Mouse (Mus musculus): ENCODE data around the gene Tbx22. TPM values are rescaled to one million over a fixed set of nuclear protein-coding genes. Genes with fewer than 3 reads are reported as not detected.

Gene Tbx22
- not detected for total RNA-seq (2021)
- not detected in 2 replicates for polyA plus RNA-seq (2012; rRNA removed)
- long read RNA-seq = 0 reads

GRCm38 (mm10) chrX:107667664-107668063, at the start of gene Tbx22:
Gene Tbx22, plus strand, starts transcription at chrX:107667964.
- DNase-seq = no peak

GRCm38 (mm10) chrX:107668677-107669076, 913 bp downstream of the Tbx22 start:
- DNase-seq = no peak

DNA sequence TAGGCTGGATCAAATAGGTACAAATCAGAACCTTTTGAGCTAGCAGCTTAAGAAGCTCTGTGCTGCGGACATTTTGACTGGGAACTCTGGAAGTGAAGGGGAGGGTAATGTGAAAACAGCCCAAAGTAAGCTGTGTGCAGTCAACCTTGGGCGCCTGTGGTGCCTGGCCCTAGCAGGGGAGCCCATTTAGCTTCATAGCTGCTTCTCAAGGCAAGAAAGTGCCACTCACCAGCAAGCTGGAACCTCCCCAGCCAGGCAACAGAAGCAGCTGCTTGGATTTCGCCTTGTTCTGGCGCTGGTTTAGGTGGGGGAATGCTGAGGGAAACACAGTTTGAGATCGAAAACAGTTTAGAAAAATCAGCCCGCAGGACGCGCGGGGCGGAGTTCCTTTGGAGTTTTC, 11.4 kb downstream of the Tbx22 start:
- DNase-seq = no peak

DNA sequence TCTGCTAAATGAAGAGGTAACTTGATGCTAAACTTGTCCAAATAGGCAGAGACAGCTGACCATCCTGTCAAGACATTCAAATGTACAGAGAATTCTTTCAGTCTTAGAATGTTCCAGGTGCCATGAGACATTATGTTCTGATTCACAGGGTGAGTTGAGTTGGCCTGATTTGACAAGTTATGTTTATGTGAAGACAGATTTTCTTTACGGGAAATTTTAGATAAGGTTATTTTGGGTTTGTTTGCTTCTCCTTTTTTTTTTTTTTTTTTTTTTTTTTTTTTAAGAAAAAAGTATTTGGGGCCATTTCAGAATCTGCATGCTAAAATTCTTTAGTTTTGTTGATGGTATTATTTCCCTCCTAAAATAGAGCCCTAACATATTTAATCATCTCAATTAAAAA, 40.8 kb downstream of the Tbx22 start:
- DNase-seq = no peak

GRCm38 (mm10) chrX:107723541-107723940, 55.8 kb downstream of the Tbx22 start:
- DNase-seq = no peak

Other genes with a start within 250 kb of the Tbx22 start
- not detected for gene Tent5d, start 124.6 kb downstream of the Tbx22 start, total RNA-seq (2021)
- gene Tent5d, start 124.6 kb downstream of the Tbx22 start, polyA plus RNA-seq (2012; rRNA removed) = not detected in 2 replicates
- 10 to 100 TPM in 1 of 2 experiments, 1 to 10 TPM in 1; 8.9 to 11.6 TPM for gene 2610002M06Rik, start 148.4 kb downstream of the Tbx22 start, total RNA-seq (2021)
- gene 2610002M06Rik, start 148.4 kb downstream of the Tbx22 start, polyA plus RNA-seq (2012; rRNA removed) = 0.66 and 0.79 TPM in 2 replicates

All from adrenal gland, adult 2 months (tissue).